ENCODE assay signal across 9 mouse cellular contexts in the genomic region with DNA sequence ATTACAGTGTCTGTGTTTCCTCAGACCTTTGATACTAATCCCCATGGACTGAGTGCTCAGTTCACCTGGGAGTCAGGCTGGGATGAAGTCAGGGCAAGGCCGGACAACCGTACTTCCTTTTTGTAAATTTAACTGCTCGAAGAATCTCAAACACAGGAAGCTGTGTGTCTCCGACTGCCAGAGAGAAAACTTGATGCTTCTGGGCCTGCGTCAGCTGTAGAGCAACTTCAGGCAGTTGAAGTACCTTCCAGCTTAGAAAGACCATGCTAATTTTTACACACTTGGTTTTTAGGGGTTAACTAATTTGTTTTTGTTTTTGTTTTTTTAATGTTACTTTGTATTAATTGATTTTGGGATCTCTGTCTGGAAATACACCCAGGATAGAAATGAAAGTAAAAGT. TPM values are rescaled to one million over a fixed set of nuclear protein-coding genes. Genes with fewer than 3 reads are reported as not detected.
DNase-seq lines count a peak whose midpoint lies in the region; ATAC-seq and TF ChIP-seq lines count a peak whose summit lies in the region.
"Had no signal": no experiment of that assay in that cellular context is flagged by ENCODE, and none has a peak within 500 bp of the region (broad histone marks: within the 10 kb centered on the region; RNA-seq: fewer than 3 reads in every experiment).

No protein-coding gene starts in this region.

- H3K4me3 ChIP-seq in kidney, embryonic 16.5 days (ENCODE audit: low read length) = no peak overlapping the region
- no peak overlapping the region for H3K4me3 ChIP-seq in lung, postnatal 0 days (ENCODE audit: low read depth, low read length)
- no peak overlapping the region for H3K4me3 ChIP-seq in limb, embryonic 10.5 days

- no peaks in the 10 kb centered on the region for H3K27me3 ChIP-seq in kidney, embryonic 16.5 days (ENCODE audit: insufficient read depth, low read length)
- no peaks in the 10 kb centered on the region for H3K27me3 ChIP-seq in lung, postnatal 0 days (replicated peaks; ENCODE audit: insufficient read depth, low read length)
- no peaks in the 10 kb centered on the region for H3K27me3 ChIP-seq in limb, embryonic 10.5 days (ENCODE audit: low read depth, poor library complexity, severe bottlenecking)

- no peak overlapping the region for H3K9ac ChIP-seq in kidney, embryonic 16.5 days (replicated peaks; ENCODE audit: low read length)
- no peak overlapping the region for H3K9ac ChIP-seq in lung, postnatal 0 days (replicated peaks; ENCODE audit: low read depth)

- no peak overlapping the region for H3K27ac ChIP-seq in kidney, embryonic 16.5 days (ENCODE audit: low read length)
- H3K27ac ChIP-seq in lung, postnatal 0 days (ENCODE audit: low read length) = no peak overlapping the region
- no peak overlapping the region for H3K27ac ChIP-seq in limb, embryonic 10.5 days

- TF ChIP-seq EP300 in lung, postnatal 0 days (IDR thresholded peaks at IDR 0.05) = no peak

- H3K9me3 ChIP-seq in kidney, embryonic 16.5 days (ENCODE audit: low read length) = no peaks in the 10 kb centered on the region
- no peaks in the 10 kb centered on the region for H3K9me3 ChIP-seq in lung, postnatal 0 days (ENCODE audit: low read length)
- H3K9me3 ChIP-seq in limb, embryonic 10.5 days (replicated peaks) = no peaks in the 10 kb centered on the region

- no peak overlapping the region for H3K4me2 ChIP-seq in kidney, embryonic 16.5 days (replicated peaks; ENCODE audit: low read depth, low read length)
- no peak overlapping the region for H3K4me2 ChIP-seq in lung, postnatal 0 days (replicated peaks; ENCODE audit: low read depth, low read length)

- peak; percentile 33 to 44 for DNase-seq in kidney, adult 8-10 months
- peak; percentile 26 for DNase-seq in lung, postnatal 0 days (ENCODE audit: low spot score)
- peak; percentile 50 for DNase-seq in thymus, postnatal 25 days
- no peak for DNase-seq in limb, embryonic 10.5 days (ENCODE audit: low spot score)
- no peak for DNase-seq in layer of hippocampus, postnatal 25 days (ENCODE audit: extremely low spot score in 1 of 2, low spot score in 1 of 2)
- DNase-seq: midbrain, embryonic 14.5 days had no signal

- H3K4me1 ChIP-seq in kidney, embryonic 16.5 days (ENCODE audit: insufficient read depth, low read length) = no peaks in the 10 kb centered on the region
- H3K4me1 ChIP-seq in lung, postnatal 0 days (ENCODE audit: insufficient read depth, low read depth, low read length) = no peaks in the 10 kb centered on the region
- no peaks in the 10 kb centered on the region for H3K4me1 ChIP-seq in limb, embryonic 10.5 days

- no peaks in the 10 kb centered on the region for H3K36me3 ChIP-seq in kidney, embryonic 16.5 days (ENCODE audit: insufficient read depth, low read length)
- H3K36me3 ChIP-seq in lung, postnatal 0 days (ENCODE audit: insufficient read depth, low read length) = no peaks in the 10 kb centered on the region
- no peaks in the 10 kb centered on the region for H3K36me3 ChIP-seq in limb, embryonic 10.5 days

- TF ChIP-seq CTCF in lung, postnatal 0 days (IDR thresholded peaks at IDR 0.05) = no peak

- 24% methylated on average over 5 of the region's 5 CpGs for WGBS in kidney, embryonic 16.5 days
- 17% methylated on average over 5 of the region's 5 CpGs for WGBS in lung, postnatal 0 days
- 73% methylated on average over 5 of the region's 5 CpGs for whole genome bisulfite sequencing in limb, embryonic 10.5 days

- no peak for ATAC-seq in kidney, embryonic 16.5 days (ENCODE audit: low FRiP score, low TSS enrichment)
- peak; percentile 87 for ATAC-seq in common myeloid progenitor, adult 5-6 weeks (replicated peaks; ENCODE audit: low read depth, poor library complexity, severe bottlenecking)
- no peak for ATAC-seq in lung, postnatal 0 days
- ATAC-seq: hindbrain, embryonic 16.5 days had no signal

RNA-seq across cellular contexts. Expression of a gene that starts 10.8 kb away (rescaled TPM):
- polyA plus RNA-seq in kidney, embryonic 16.5 days (2015; fragmentation: Nextera tagmentation; extraction: Ambion mirVana) = 95.0 and 101 TPM in 2 replicates
- total RNA-seq in common myeloid progenitor, adult 5-6 weeks (2017) = 70.0 and 78.6 TPM in 2 replicates
- 78.1 and 86.8 TPM in 2 replicates for polyA plus RNA-seq in lung, postnatal 0 days (2015; fragmentation: Nextera tagmentation; extraction: Ambion mirVana)
- 74.5 and 86.3 TPM in 2 replicates for polyA plus RNA-seq in limb, embryonic 10.5 days (2016; fragmentation: Nextera tagmentation; extraction: Ambion mirVana)
- 100 to 1,000 TPM; 243 to 281 TPM for total RNA-seq in layer of hippocampus, postnatal 25 days (2021)

Comparison
In these comparisons a context has a peak if more than half of its experiments do, and no peak if none do; other contexts are left out.
1. DNase-seq: peak in kidney, adult 8-10 months (2 of 2), lung, postnatal 0 days (single experiment) and thymus, postnatal 25 days (single experiment); none in limb, embryonic 10.5 days (single experiment) and layer of hippocampus, postnatal 25 days (0 of 2).